Mouse (Mus musculus): ENCODE measurements around the gene Runx2.

DNA sequence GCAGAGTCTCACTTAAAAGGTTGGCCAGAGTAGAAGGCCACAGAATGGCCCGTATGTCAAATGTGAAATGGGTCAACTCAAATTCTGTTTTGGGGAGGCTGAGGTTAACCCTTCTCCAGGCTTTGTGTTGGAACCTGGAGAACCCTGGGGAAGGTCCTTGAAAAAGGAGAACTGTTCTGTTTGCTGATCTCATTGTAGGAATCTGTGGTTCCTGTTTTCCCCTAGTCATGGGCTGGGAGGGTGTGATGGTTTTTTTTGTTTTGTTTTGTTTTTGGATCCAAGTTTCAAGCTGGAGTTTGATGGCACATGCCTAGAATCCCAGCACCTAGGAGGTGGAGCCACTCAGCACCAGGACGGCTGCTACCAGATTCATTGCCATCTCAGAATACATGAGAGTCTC lies 31.5 kb downstream of the Runx2 start:
- TF ChIP-seq CTCF (IDR thresholded peaks at IDR 0.05 in 2 of 3, conservative IDR thresholded peaks at IDR 0.05 in 1 of 3; ENCODE audit: control insufficient read depth in 1 of 3, insufficient read depth in 1 of 3, low read depth in 2 of 3, low read length in 3 of 3, poor library complexity in 1 of 3, severe bottlenecking in 1 of 3) (no peak), MAX (IDR thresholded peaks at IDR 0.05; ENCODE audit: low read length) (no peak), POLR2A (IDR thresholded peaks at IDR 0.05; ENCODE audit: control insufficient read depth in 1 of 2, insufficient read depth in 1 of 2, low read depth in 1 of 2, low read length in 2 of 2, poor library complexity in 1 of 2) (no peak), JUND (IDR thresholded peaks at IDR 0.05; ENCODE audit: low read depth, low read length) (no peak), EP300 (IDR thresholded peaks at IDR 0.05; ENCODE audit: low read depth in 1 of 2, low read length in 2 of 2) (peak in 1 of 2 experiments; percentile 46; a peak in 2 of 4 replicates), MEF2A (IDR thresholded peaks at IDR 0.05; ENCODE audit: extremely low read depth, insufficient replicate concordance, low read depth, low read length, poor library complexity, severe bottlenecking) (no peak), NRF1 (IDR thresholded peaks at IDR 0.05; ENCODE audit: insufficient read depth, low read depth, low read length, poor library complexity, severe bottlenecking) (no peak), MYC (IDR thresholded peaks at IDR 0.05; ENCODE audit: low read depth, low read length) (no peak), GABPA (IDR thresholded peaks at IDR 0.05; ENCODE audit: low read depth, low read length) (no peak), ZNF384 (IDR thresholded peaks at IDR 0.05; ENCODE audit: low read depth, low read length) (peak; percentile 72), TCF12 (IDR thresholded peaks at IDR 0.05; ENCODE audit: low read depth, low read length) (no peak)
